Mouse (Mus musculus) CD4-positive naive resting alpha-beta T cell, adult 57 days (primary cell): ENCODE results near the gene Arl6ip5. TPM values are rescaled to one million over a fixed set of nuclear protein-coding genes. Genes with fewer than 3 reads are reported as not detected.

Source experiments
- total RNA-seq: library from RNA; stranded (reverse); gene quantifications from one replicate; pipeline ENCODE4 v1.2.4, GENCODE M21; 2023

Gene Arl6ip5
- 136 TPM for total RNA-seq

DNA sequence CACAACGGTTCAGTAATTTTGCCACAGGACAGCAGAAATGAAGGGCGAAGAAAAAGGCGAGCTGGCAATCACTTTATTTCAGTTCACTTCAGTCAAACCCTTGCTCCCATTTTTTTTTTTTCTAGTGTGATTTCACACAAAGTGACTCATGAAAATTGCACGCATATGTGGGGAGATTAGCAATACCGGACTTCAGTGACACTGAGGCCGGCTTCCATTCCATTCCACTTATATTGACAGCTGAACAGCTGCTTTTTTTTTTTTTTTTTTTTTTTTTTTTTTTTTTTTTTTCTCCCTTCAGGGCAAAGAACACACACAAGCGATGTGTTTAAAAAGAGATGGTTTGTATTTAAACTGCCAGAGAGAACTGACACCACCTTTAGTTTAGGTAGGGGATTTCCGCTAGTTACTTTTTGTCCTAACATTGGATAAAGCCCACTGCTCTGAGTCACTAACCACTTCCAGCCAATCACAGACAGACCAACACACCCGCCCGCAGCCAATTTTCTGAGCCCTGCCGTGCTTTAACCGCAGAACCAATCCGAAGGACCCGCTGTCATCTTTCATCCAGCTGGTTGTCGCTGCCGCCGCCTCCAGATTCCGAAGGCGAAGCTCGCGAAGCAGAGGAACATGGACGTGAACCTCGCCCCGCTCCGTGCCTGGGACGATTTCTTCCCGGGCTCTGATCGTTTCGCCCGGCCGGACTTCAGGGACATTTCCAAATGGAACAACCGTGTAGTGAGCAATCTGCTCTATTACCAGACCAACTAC is at the start of gene Arl6ip5:
Gene Arl6ip5, plus strand, starts transcription at position 499 of the 771 bp plus-strand sequence.

GRCm38 (mm10) chr6:97178491-97179366 is 31.8 kb upstream of the Arl6ip5 start, which contains the start of gene Tmf1:
TSS of gene Tmf1 (minus strand) at chr6:97179122.

DNA sequence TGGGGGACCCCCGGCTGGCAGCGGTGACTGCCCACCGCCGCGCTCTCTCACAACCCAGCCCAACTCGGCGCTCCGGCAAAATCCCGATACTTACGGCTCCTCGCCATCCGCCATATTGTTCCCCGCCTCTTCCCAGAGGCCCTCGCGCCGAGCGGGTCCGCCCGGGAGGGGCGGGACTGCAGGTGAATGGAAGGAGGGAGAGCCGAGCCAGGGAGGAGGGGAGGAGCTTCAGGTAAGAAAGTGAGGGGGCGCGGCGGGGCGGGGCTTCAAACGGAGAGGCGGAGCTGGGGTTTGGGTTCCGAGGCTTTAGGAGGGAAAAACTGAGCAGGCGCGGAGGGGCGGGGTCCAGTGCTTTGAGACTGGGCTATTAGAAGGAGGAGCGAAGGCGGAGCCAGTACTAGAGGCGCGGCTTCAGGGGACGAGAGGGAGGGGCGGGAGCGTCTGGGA is 5.0 kb upstream of the Arl6ip5 start, which contains the start of gene Uba3:
Gene Uba3, minus strand, starts transcription at position 209 of the 447 bp plus-strand sequence.

GRCm38 (mm10) chr6:97252711-97253221 is 42.3 kb downstream of the Arl6ip5 start, which contains the start of gene Lmod3:
TSS of gene Lmod3 (minus strand) at chr6:97252759.

Other genes with a start within 250 kb of the Arl6ip5 start
- gene Fam19a4, start 150.3 kb upstream of the Arl6ip5 start, total RNA-seq = not detected
- gene Eogt, start 61.5 kb upstream of the Arl6ip5 start, total RNA-seq = 17.3 TPM
- gene Tmf1, start 31.6 kb upstream of the Arl6ip5 start, total RNA-seq = 57.5 TPM
- gene Uba3, start 5.0 kb upstream of the Arl6ip5 start, total RNA-seq = 53.7 TPM
- not detected for gene Lmod3, start 42.1 kb downstream of the Arl6ip5 start, total RNA-seq